Mouse (Mus musculus) testis, adult 2 months (tissue): ENCODE results near the gene Gm21987.

ENCODE experiments used
- CTCF ChIP-seq: fragments of 200-500 bp; IDR thresholded peaks from 2 replicates; pipeline ENCODE4 v1.5.1; 2012; ENCODE audit warnings: low read depth, mild to moderate bottlenecking, inconsistent platforms, low read length, moderate library complexity; ENCODE audit not compliant: control insufficient read depth, insufficient read depth, insufficient replicate concordance
- POLR2A ChIP-seq: fragments of 200-500 bp; IDR thresholded peaks from 2 replicates; pipeline ENCODE4 v1.6.1; 2012; ENCODE audit warnings: low read depth, mild to moderate bottlenecking, inconsistent platforms, low read length, moderate library complexity; ENCODE audit not compliant: control insufficient read depth

DNA sequence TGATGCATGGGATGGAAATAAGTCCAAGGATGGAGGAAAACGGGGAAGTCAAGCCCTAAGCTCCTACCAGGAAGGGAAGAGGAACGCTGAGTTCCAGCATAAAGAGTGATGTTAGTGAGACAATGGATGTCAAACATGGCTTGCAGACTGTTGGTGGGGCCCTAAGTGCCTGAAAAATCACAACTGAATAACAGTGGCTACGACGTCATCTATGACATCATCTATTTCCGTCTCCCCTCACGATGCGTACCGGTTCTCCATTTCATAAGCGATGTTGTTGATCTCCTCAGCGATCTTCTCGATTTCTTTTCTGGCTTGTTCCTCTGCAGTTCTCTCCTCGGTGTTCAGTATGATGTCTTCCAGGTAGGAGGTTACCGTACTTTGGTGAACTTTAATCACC lies 44.5 kb upstream of the Gm21987 start:
- TF ChIP-seq POLR2A (no peak), CTCF (no peak)
